Mouse (Mus musculus): Measurements from ENCODE around the gene Cep104. TPM values are rescaled to one million over a fixed set of nuclear protein-coding genes. Genes with fewer than 3 reads are reported as not detected.

The Cep104 gene
- polyA plus RNA-seq, 1 experiment from 2014 or later, result 8.7 TPM

- H3K9me3 ChIP-seq (replicated peaks; ENCODE audit: low read length), result no peaks in the 10 kb centered on the region
- H3K9ac ChIP-seq (ENCODE audit: low read depth, low read length), result no peak overlapping the region
- 91% methylated on average over 9 of the region's 9 CpGs for WGBS
- H3K4me1 ChIP-seq (replicated peaks; ENCODE audit: insufficient read depth, low read length), result peaks cover 31% of the 10 kb centered on the region
- no peak for TF ChIP-seq CTCF (IDR thresholded peaks at IDR 0.05; ENCODE audit: low read depth)
- peak overlapping the region; percentile 88 for H3K27ac ChIP-seq
- H3K27me3 ChIP-seq (ENCODE audit: insufficient read depth, low read length), result no peaks in the 10 kb centered on the region
- peaks cover 49% of the 10 kb centered on the region for H3K36me3 ChIP-seq (ENCODE audit: insufficient read depth, low read length)
- no peak overlapping the region for H3K4me2 ChIP-seq (ENCODE audit: low read length)
- H3K4me3 ChIP-seq (replicated peaks; ENCODE audit: low read depth, low read length), result no peak overlapping the region
- no peak for DNase-seq (ENCODE audit: low spot score)
- no peak for ATAC-seq (replicated peaks; ENCODE audit: low FRiP score, low read depth)
Measured at GRCm38 (mm10) chr4:154021432-154021831, 46.4 kb downstream of the Cep104 start.

GRCm38 (mm10) chr4:154022407-154022806 is 47.4 kb downstream of the Cep104 start:
- H3K9ac ChIP-seq (ENCODE audit: low read depth, low read length), result peak overlapping the region; percentile 19; the same call in 1 of the 2 replicates
- no peaks in the 10 kb centered on the region for H3K9me3 ChIP-seq (replicated peaks; ENCODE audit: low read length)
- H3K27me3 ChIP-seq (ENCODE audit: insufficient read depth, low read length), result no peaks in the 10 kb centered on the region
- H3K4me2 ChIP-seq (ENCODE audit: low read length), result no peak overlapping the region
- WGBS, result 30% methylated on average over 4 of the region's 4 CpGs
- peaks cover 35% of the 10 kb centered on the region for H3K4me1 ChIP-seq (replicated peaks; ENCODE audit: insufficient read depth, low read length)
- H3K27ac ChIP-seq, result peak overlapping the region; percentile 88
- H3K4me3 ChIP-seq (replicated peaks; ENCODE audit: low read depth, low read length), result no peak overlapping the region
- DNase-seq (ENCODE audit: low spot score) (peak; percentile 89), ATAC-seq (replicated peaks; ENCODE audit: low FRiP score, low read depth) (peak; percentile 87)
- H3K36me3 ChIP-seq (ENCODE audit: insufficient read depth, low read length), result peaks cover 40% of the 10 kb centered on the region
- TF ChIP-seq CTCF (IDR thresholded peaks at IDR 0.05; ENCODE audit: low read depth), result no peak

- Histone ChIP-seq H3K4me3 (replicated peaks; ENCODE audit: low read depth, low read length) (no peak overlapping the region), H3K36me3 (ENCODE audit: insufficient read depth, low read length) (peaks cover 39% of the 10 kb centered on the region), H3K27me3 (ENCODE audit: insufficient read depth, low read length) (no peaks in the 10 kb centered on the region), H3K4me1 (replicated peaks; ENCODE audit: insufficient read depth, low read length) (peaks cover 35% of the 10 kb centered on the region), H3K9ac (ENCODE audit: low read depth, low read length) (peak overlapping the region; percentile 19; the same call in 1 of the 2 replicates), H3K4me2 (ENCODE audit: low read length) (no peak overlapping the region), H3K9me3 (replicated peaks; ENCODE audit: low read length) (no peaks in the 10 kb centered on the region), H3K27ac (peak overlapping the region; percentile 88)
- TF ChIP-seq CTCF (IDR thresholded peaks at IDR 0.05; ENCODE audit: low read depth), result no peak
- DNase-seq (ENCODE audit: low spot score), result no peak
- ATAC-seq (replicated peaks; ENCODE audit: low FRiP score, low read depth), result no peak
- WGBS, result 24% methylated on average over 4 of the region's 4 CpGs
Measured at GRCm38 (mm10) chr4:154022844-154023243, 47.9 kb downstream of the Cep104 start.

DNA sequence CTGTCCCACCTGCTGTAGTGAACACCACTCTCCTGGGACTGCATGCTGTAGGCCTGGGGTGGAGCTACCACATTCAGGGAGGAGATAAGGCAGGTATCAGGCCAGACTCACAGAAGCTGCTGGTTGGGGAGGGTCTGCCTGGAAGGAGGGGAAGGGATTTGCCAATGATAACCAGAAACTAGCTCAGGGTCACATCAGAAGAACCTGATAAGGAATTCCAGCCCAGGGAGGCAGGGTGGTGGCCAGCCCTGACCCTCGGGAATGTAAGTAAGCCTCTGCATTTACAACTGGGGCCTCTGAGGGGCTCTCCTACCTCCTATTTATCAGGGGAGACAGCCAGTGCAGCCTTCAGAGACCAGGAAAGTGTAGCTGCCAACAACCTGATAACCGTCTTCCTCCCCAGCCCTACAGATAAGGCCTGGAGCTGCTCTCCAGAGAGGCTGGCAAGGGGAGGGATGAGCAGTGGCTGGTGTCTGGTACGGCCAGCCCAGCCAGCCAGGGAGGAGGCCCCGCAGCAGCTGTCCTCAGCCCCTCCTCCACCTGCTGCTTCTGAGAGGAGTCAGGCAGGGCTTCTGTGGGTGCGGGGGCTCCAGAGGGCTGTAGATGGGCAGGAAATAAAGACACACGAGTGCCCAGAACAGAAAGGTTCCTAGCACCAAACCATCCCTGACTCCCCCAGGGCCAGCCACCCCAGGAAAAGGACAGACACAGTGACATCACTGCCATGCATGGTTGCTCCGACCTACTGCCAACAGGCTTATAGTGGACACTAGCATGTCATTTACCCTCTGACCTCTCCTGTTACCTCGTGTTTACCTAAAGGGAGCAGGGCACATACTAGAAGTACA is 49.0 kb downstream of the Cep104 start:
- Histone ChIP-seq H3K4me2 (ENCODE audit: low read length) (peak overlapping the region; percentile 59; the same call in 1 of the 2 replicates), H3K27me3 (ENCODE audit: insufficient read depth, low read length) (no peaks in the 10 kb centered on the region), H3K4me3 (replicated peaks; ENCODE audit: low read depth, low read length) (no peak overlapping the region), H3K9me3 (replicated peaks; ENCODE audit: low read length) (no peaks in the 10 kb centered on the region), H3K27ac (peak overlapping the region; percentile 88), H3K9ac (ENCODE audit: low read depth, low read length) (0 out of 2 replicates have a peak overlapping the region, but pooled peaks have one; percentile 6), H3K4me1 (replicated peaks; ENCODE audit: insufficient read depth, low read length) (peaks cover 35% of the 10 kb centered on the region), H3K36me3 (ENCODE audit: insufficient read depth, low read length) (peaks cover 28% of the 10 kb centered on the region)
- no peak for TF ChIP-seq CTCF (IDR thresholded peaks at IDR 0.05; ENCODE audit: low read depth)
- DNase-seq (ENCODE audit: low spot score) (peak; percentile 25), ATAC-seq (replicated peaks; ENCODE audit: low FRiP score, low read depth) (no peak)
- 13% methylated on average over 8 of the region's 8 CpGs for WGBS

- DNase-seq (ENCODE audit: low spot score) (no peak), ATAC-seq (replicated peaks; ENCODE audit: low FRiP score, low read depth) (no peak)
- Histone ChIP-seq H3K4me1 (replicated peaks; ENCODE audit: insufficient read depth, low read length) (peaks cover 35% of the 10 kb centered on the region), H3K27me3 (ENCODE audit: insufficient read depth, low read length) (no peaks in the 10 kb centered on the region), H3K4me3 (replicated peaks; ENCODE audit: low read depth, low read length) (peak overlapping the region; percentile 41), H3K4me2 (ENCODE audit: low read length) (peak overlapping the region; percentile 59), H3K36me3 (ENCODE audit: insufficient read depth, low read length) (peaks cover 18% of the 10 kb centered on the region), H3K9ac (ENCODE audit: low read depth, low read length) (peak overlapping the region; percentile 51; the same call in 1 of the 2 replicates), H3K9me3 (replicated peaks; ENCODE audit: low read length) (no peaks in the 10 kb centered on the region), H3K27ac (peak overlapping the region; percentile 88)
- WGBS, result 34% methylated on average over 17 of the region's 17 CpGs
- TF ChIP-seq CTCF (IDR thresholded peaks at IDR 0.05; ENCODE audit: low read depth), result no peak
Measured at GRCm38 (mm10) chr4:154024729-154025521, 49.9 kb downstream of the Cep104 start.

Data from kidney, postnatal 0 days (tissue).